Mouse (Mus musculus) heart, adult 2 months (tissue): ENCODE results near the gene Pcdh7.

Experiments
- CTCF ChIP-seq: fragments of 200-600 bp; IDR thresholded peaks from 2 replicates; pipeline ENCODE4 v1.8.1; 2022; ENCODE audit warnings: antibody characterized with exemption, mild to moderate bottlenecking, moderate library complexity
- POLR2A ChIP-seq: fragments of 200-500 bp; IDR thresholded peaks from 2 replicates; pipeline ENCODE4 v1.6.1; 2011; ENCODE audit warnings: mild to moderate bottlenecking, low read depth, low read length, control low read depth; ENCODE audit not compliant: insufficient read depth

DNA sequence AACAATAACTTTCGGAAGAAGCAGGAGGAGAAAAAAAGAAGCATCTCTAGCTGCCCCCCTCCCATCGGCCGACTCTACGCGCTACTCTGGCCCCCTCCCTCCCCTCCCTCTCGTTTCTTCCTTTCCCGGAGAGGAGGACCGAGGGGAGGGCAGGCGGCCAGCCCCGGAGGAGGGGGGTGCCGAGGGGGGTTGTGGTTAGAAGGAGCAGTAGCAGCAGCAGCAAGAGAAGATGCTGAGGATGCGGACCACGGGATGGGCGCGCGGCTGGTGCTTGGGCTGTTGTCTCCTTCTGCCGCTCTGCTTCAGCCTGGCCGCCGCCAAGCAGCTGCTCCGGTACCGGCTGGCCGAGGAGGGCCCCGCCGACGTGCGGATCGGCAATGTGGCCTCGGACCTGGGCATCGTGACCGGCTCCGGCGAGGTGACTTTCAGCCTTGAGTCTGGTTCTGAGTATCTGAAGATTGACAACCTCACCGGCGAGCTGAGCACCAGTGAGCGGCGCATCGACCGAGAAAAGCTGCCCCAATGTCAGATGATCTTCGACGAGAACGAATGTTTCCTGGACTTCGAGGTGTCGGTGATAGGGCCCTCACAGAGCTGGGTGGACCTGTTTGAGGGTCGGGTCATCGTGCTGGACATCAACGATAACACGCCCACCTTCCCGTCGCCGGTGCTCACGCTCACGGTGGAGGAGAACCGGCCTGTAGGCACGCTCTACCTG, 1.3 kb downstream of the Pcdh7 start:
- TF ChIP-seq CTCF (no peak), POLR2A (0 out of 2 replicates have a peak, but pooled peaks have one; percentile 32)
